Mouse (Mus musculus): ENCODE data around the gene Edf1. TPM values are rescaled to one million over a fixed set of nuclear protein-coding genes. Genes with fewer than 3 reads are reported as not detected.

The Edf1 gene
- polyA plus RNA-seq (2012; rRNA removed), result 166 and 189 TPM in 2 replicates

GRCm38 (mm10) chr2:25557221-25557963, at the start of gene Edf1:
Gene Edf1 (plus strand): TSS chr2:25557847.
- TF ChIP-seq CTCF (IDR thresholded peaks at IDR 0.05; ENCODE audit: borderline replicate concordance, extremely low read depth, insufficient read depth, insufficient read length), result no peak
- TF ChIP-seq POLR2A (IDR thresholded peaks at IDR 0.05; ENCODE audit: borderline replicate concordance, extremely low read depth, insufficient read depth, insufficient read length, poor library complexity, severe bottlenecking), result peak; percentile 93
- DNase-seq (ENCODE audit: low read depth), result peak; percentile 97

- TF ChIP-seq CTCF (IDR thresholded peaks at IDR 0.05; ENCODE audit: borderline replicate concordance, extremely low read depth, insufficient read depth, insufficient read length), result peak; percentile 21; the same call in 1 of the 2 replicates
- TF ChIP-seq POLR2A (IDR thresholded peaks at IDR 0.05; ENCODE audit: borderline replicate concordance, extremely low read depth, insufficient read depth, insufficient read length, poor library complexity, severe bottlenecking), result no peak
- no peak for DNase-seq (ENCODE audit: low read depth)
Observed at GRCm38 (mm10) chr2:25509912-25510311, 47.7 kb upstream of the Edf1 start.

GRCm38 (mm10) chr2:25526510-25527302, 30.9 kb upstream of the Edf1 start:
- TF ChIP-seq CTCF (IDR thresholded peaks at IDR 0.05; ENCODE audit: borderline replicate concordance, extremely low read depth, insufficient read depth, insufficient read length), result no peak
- no peak for TF ChIP-seq POLR2A (IDR thresholded peaks at IDR 0.05; ENCODE audit: borderline replicate concordance, extremely low read depth, insufficient read depth, insufficient read length, poor library complexity, severe bottlenecking)

GRCm38 (mm10) chr2:25533707-25534106, 23.9 kb upstream of the Edf1 start:
- no peak for DNase-seq (ENCODE audit: low read depth)
- TF ChIP-seq CTCF (IDR thresholded peaks at IDR 0.05; ENCODE audit: borderline replicate concordance, extremely low read depth, insufficient read depth, insufficient read length), result no peak
- no peak for TF ChIP-seq POLR2A (IDR thresholded peaks at IDR 0.05; ENCODE audit: borderline replicate concordance, extremely low read depth, insufficient read depth, insufficient read length, poor library complexity, severe bottlenecking)

More at GRCm38 (mm10) chr2:25526510-25527302, 30.9 kb upstream of the Edf1 start:
- DNase-seq (ENCODE audit: low read depth), result no peak

- TF ChIP-seq POLR2A (IDR thresholded peaks at IDR 0.05; ENCODE audit: borderline replicate concordance, extremely low read depth, insufficient read depth, insufficient read length, poor library complexity, severe bottlenecking) (no peak), CTCF (IDR thresholded peaks at IDR 0.05; ENCODE audit: borderline replicate concordance, extremely low read depth, insufficient read depth, insufficient read length) (no peak)
- no peak for DNase-seq (ENCODE audit: low read depth)
Observed at GRCm38 (mm10) chr2:25534178-25534865, 23.3 kb upstream of the Edf1 start.

- no peak for DNase-seq (ENCODE audit: low read depth)
- TF ChIP-seq POLR2A (IDR thresholded peaks at IDR 0.05; ENCODE audit: borderline replicate concordance, extremely low read depth, insufficient read depth, insufficient read length, poor library complexity, severe bottlenecking) (no peak), CTCF (IDR thresholded peaks at IDR 0.05; ENCODE audit: borderline replicate concordance, extremely low read depth, insufficient read depth, insufficient read length) (no peak)
Observed at GRCm38 (mm10) chr2:25534866-25535182, 22.8 kb upstream of the Edf1 start.

- DNase-seq (ENCODE audit: low read depth), result no peak
- TF ChIP-seq POLR2A (IDR thresholded peaks at IDR 0.05; ENCODE audit: borderline replicate concordance, extremely low read depth, insufficient read depth, insufficient read length, poor library complexity, severe bottlenecking) (no peak), CTCF (IDR thresholded peaks at IDR 0.05; ENCODE audit: borderline replicate concordance, extremely low read depth, insufficient read depth, insufficient read length) (no peak)
Observed at GRCm38 (mm10) chr2:25536531-25536930, 21.1 kb upstream of the Edf1 start.

GRCm38 (mm10) chr2:25540541-25540948, 17.1 kb upstream of the Edf1 start:
- TF ChIP-seq CTCF (IDR thresholded peaks at IDR 0.05; ENCODE audit: borderline replicate concordance, extremely low read depth, insufficient read depth, insufficient read length), result no peak
- TF ChIP-seq POLR2A (IDR thresholded peaks at IDR 0.05; ENCODE audit: borderline replicate concordance, extremely low read depth, insufficient read depth, insufficient read length, poor library complexity, severe bottlenecking), result no peak
- no peak for DNase-seq (ENCODE audit: low read depth)

- no peak for DNase-seq (ENCODE audit: low read depth)
- no peak for TF ChIP-seq CTCF (IDR thresholded peaks at IDR 0.05; ENCODE audit: borderline replicate concordance, extremely low read depth, insufficient read depth, insufficient read length)
- no peak for TF ChIP-seq POLR2A (IDR thresholded peaks at IDR 0.05; ENCODE audit: borderline replicate concordance, extremely low read depth, insufficient read depth, insufficient read length, poor library complexity, severe bottlenecking)
Observed at GRCm38 (mm10) chr2:25541644-25542367, 15.8 kb upstream of the Edf1 start.

GRCm38 (mm10) chr2:25545996-25546810, 11.4 kb upstream of the Edf1 start:
- TF ChIP-seq POLR2A (IDR thresholded peaks at IDR 0.05; ENCODE audit: borderline replicate concordance, extremely low read depth, insufficient read depth, insufficient read length, poor library complexity, severe bottlenecking) (no peak), CTCF (IDR thresholded peaks at IDR 0.05; ENCODE audit: borderline replicate concordance, extremely low read depth, insufficient read depth, insufficient read length) (no peak)
- no peak for DNase-seq (ENCODE audit: low read depth)

Measured in brain, embryonic 14.5 days (tissue).